Mouse (Mus musculus): ENCODE results near the gene Gm45213. TPM values are rescaled to one million over a fixed set of nuclear protein-coding genes. Genes with fewer than 3 reads are reported as not detected.
A peak's percentile ranks its signal among the peaks of the same experiment; 100 is the strongest.

Gm45213 gene
- total and polyA plus RNA-seq, 2 experiments from 2014 or later = not detected

DNA sequence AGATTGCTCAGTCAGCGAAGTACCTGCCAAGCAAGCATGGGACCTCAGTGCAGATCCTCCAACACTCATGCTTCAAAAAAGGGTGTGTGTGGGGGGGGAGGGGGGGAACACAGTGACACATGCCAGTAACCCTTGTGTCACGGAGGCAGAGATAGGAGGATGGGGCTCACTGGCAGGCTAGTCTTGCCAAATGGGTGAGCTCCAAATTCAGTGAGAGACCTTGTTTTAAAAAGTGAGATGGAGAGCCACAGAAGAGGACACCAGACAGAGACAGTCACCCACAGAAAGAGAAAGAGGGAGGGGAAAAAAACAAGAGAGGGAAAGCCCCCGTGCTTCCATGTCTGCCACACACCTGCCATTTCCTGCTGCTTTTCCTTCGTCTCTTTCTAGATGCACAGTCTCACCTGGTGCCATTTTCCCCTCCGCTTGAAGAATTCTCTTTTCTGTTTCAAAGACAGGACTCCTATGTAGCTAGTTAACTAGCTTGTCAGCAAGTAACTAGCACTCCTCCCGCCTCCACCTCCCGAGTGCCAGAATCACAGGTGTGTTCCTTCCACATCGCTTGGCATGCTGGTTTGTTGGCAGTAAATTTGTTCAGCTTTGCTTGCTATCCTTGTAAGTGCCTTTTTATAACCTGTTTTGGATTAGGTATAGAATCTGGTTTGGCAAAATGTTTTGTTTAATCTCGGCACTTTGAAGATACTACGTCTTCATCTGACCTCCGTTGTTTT is 35.1 kb upstream of the Gm45213 start:
- Histone ChIP-seq H3K4me2 (ENCODE audit: low read depth, low read length) (no peak overlapping the region; the same call in 1 of the 2 replicates), H3K27me3 (ENCODE audit: insufficient read depth, low read length) (no peaks in the 10 kb centered on the region), H3K4me3 (ENCODE audit: low read length) (no peak overlapping the region), H3K9ac (replicated peaks; ENCODE audit: low read length) (no peak overlapping the region), H3K9me3 (ENCODE audit: low read length) (no peaks in the 10 kb centered on the region), H3K36me3 (ENCODE audit: insufficient read depth, low read length) (no peaks in the 10 kb centered on the region), H3K4me1 (ENCODE audit: insufficient read depth, low read length) (no peaks in the 10 kb centered on the region), H3K27ac (no peak overlapping the region)
- ATAC-seq (no peak), DNase-seq (ENCODE audit: low spot score) (peak; percentile 29)
- TF ChIP-seq CTCF (IDR thresholded peaks at IDR 0.05; ENCODE audit: low read depth) = no peak
- WGBS = 67% methylated on average over 11 of the region's 11 CpGs

DNA sequence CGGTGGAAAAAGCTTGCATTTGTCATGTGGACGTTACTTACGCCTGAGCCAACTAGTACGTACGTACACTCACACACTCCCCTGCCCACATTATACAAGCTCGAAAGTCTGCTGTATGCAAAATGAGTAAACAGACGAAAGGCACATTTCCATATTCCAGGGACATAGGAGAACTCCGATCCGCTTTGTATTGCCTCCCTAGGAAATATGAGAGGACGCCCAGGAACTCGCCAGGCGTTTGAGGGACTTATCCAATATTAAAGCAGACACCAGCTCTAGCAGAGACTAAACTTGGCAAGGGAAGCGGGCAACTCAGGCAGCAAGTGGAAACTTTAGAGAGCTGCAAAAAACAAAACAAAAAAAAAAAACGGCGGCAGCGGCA is 34.5 kb upstream of the Gm45213 start:
- H3K4me1 ChIP-seq (ENCODE audit: insufficient read depth, low read length) = no peaks in the 10 kb centered on the region
- TF ChIP-seq CTCF (IDR thresholded peaks at IDR 0.05; ENCODE audit: low read depth) = no peak

DNA sequence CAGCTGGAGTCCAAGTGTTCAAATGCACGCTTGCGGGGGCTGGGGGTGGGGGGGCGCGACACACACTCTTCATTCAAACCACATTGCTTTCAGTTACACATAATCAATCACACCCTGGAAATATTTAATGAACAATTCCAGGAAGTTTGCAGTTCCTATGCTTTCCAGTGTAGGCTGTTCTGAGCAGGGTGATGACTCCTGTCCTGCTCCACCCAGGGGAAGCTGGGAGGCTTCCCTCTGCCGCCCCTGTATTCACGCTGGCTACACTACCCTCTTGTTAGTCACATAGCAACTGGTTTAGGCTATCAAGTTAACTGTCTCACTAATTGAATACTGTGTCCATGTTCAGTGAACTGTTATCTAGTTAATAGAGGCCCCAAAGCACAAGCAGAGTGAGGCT is 32.9 kb upstream of the Gm45213 start:
- no peak for TF ChIP-seq CTCF (IDR thresholded peaks at IDR 0.05; ENCODE audit: low read depth)
- Histone ChIP-seq H3K9me3 (ENCODE audit: low read length) (no peaks in the 10 kb centered on the region), H3K27me3 (ENCODE audit: insufficient read depth, low read length) (no peaks in the 10 kb centered on the region), H3K27ac (no peak overlapping the region), H3K4me2 (ENCODE audit: low read depth, low read length) (no peak overlapping the region), H3K4me1 (ENCODE audit: insufficient read depth, low read length) (no peaks in the 10 kb centered on the region), H3K36me3 (ENCODE audit: insufficient read depth, low read length) (no peaks in the 10 kb centered on the region), H3K4me3 (ENCODE audit: low read length) (no peak overlapping the region), H3K9ac (replicated peaks; ENCODE audit: low read length) (no peak overlapping the region)
- ATAC-seq (no peak), DNase-seq (ENCODE audit: low spot score) (no peak)
- WGBS = 79% methylated on average over 6 of the region's 6 CpGs

More for the DNA sequence above, 34.5 kb upstream of the Gm45213 start:
- no peaks in the 10 kb centered on the region for H3K27me3 ChIP-seq (ENCODE audit: insufficient read depth, low read length)
- ATAC-seq = no peak
- H3K4me3 ChIP-seq (ENCODE audit: low read length) = no peak overlapping the region
- H3K9me3 ChIP-seq (ENCODE audit: low read length) = no peaks in the 10 kb centered on the region
- WGBS = 58% methylated on average over 16 of the region's 16 CpGs
- H3K4me2 ChIP-seq (ENCODE audit: low read depth, low read length) = no peak overlapping the region; the same call in 1 of the 2 replicates
- no peaks in the 10 kb centered on the region for H3K36me3 ChIP-seq (ENCODE audit: insufficient read depth, low read length)
- peak; percentile 21 for DNase-seq (ENCODE audit: low spot score)
- no peak overlapping the region for H3K27ac ChIP-seq
- H3K9ac ChIP-seq (replicated peaks; ENCODE audit: low read length) = no peak overlapping the region

DNA sequence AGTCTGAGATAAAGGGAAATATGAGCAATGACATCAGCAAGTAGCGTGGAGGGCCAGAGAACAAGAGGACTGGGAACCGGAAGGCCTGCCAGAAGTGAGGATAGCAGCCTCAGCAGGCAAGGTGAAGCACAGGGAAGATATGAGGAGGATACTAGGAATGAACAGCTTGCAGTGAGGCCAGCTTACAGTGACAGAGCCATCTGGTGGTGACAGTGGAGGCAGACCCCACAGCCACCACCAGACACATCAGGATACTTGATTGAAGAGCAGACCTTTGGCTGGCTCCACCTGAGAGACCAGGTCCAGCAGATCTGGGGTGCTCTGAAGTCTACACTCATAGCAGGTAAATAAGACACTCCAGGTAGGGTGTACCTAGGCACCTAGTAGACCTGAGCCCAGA is 15.7 kb upstream of the Gm45213 start:
- Histone ChIP-seq H3K4me3 (ENCODE audit: low read length) (no peak overlapping the region), H3K9me3 (ENCODE audit: low read length) (no peaks in the 10 kb centered on the region), H3K27me3 (ENCODE audit: insufficient read depth, low read length) (no peaks in the 10 kb centered on the region), H3K27ac (no peak overlapping the region), H3K4me1 (ENCODE audit: insufficient read depth, low read length) (no peaks in the 10 kb centered on the region; the same call in 1 of the 2 replicates), H3K36me3 (ENCODE audit: insufficient read depth, low read length) (no peaks in the 10 kb centered on the region), H3K4me2 (ENCODE audit: low read depth, low read length) (no peak overlapping the region), H3K9ac (replicated peaks; ENCODE audit: low read length) (no peak overlapping the region)
- ATAC-seq = peak; percentile 64; the same call in 1 of the 2 replicates
- DNase-seq (ENCODE audit: low spot score) = peak; percentile 69
- peak; percentile 80 for TF ChIP-seq CTCF (IDR thresholded peaks at IDR 0.05; ENCODE audit: low read depth)
- 81% methylated on average over 2 of the region's 2 CpGs for WGBS

DNA sequence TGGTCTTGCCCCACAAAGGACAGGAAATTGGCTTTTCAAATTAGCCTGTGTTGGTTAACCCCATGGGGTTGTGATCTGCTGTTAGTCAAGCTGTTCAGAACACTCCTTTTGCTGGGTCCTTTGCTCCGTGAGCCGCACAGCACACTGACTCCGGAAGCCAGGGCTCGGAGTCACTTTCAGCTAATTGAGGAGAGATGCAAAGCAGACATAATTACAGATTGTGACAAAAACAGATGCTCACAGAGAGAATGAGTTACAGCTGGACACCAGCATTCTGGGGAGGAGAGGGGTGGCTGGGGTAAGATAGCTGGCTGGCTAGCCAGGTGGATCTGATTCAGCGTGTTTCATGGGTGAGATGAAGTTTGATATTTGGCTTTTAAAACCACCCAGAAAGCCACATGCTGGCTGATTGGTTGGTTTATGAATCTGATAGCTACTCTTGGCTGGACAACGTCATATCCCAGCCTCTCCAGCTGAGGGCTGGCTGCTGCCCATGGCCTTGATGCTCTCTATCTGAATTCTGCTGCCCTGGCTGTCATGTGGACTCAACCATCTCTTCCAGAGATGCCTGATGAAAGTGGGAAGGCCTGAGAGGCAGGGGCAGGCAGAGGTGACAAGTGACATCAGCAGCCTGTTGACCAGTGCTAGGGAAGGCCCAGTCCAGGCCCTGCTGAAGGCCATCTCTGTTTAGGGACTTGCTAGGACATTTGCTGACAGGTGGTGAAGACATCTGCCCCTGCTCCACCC is 14.5 kb upstream of the Gm45213 start:
- DNase-seq (ENCODE audit: low spot score) = no peak
- WGBS = 55% methylated on average over 6 of the region's 6 CpGs

DNA sequence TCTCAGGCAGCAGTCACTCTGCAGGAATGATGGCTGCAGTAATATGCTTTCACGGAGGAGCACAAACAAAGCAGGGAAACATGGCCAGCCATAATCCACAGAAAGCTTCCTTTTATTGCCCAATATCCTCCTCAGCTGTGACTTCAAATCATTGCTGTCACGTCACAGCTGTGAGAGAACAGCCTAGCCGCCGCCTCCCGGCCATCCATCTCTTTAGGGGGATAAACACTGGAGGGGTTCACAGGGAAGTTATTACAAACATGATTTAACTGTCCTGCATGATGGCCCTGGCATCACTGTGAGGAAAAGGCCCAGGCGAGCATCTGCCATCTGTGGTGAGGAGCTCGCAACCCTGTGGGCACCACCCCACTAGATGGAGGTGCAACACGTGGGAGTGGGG is 6.6 kb upstream of the Gm45213 start:
- WGBS = 63% methylated on average over 8 of the region's 8 CpGs
- no peaks in the 10 kb centered on the region for H3K9me3 ChIP-seq (ENCODE audit: low read length)
- no peak overlapping the region for H3K4me2 ChIP-seq (ENCODE audit: low read depth, low read length)
- no peaks in the 10 kb centered on the region for H3K27me3 ChIP-seq (ENCODE audit: insufficient read depth, low read length)
- ATAC-seq (no peak), DNase-seq (ENCODE audit: low spot score) (no peak)
- H3K4me1 ChIP-seq (ENCODE audit: insufficient read depth, low read length) = peaks cover 9% of the 10 kb centered on the region; the same call in 1 of the 2 replicates
- no peak overlapping the region for H3K27ac ChIP-seq
- H3K9ac ChIP-seq (replicated peaks; ENCODE audit: low read length) = no peak overlapping the region
- no peaks in the 10 kb centered on the region for H3K36me3 ChIP-seq (ENCODE audit: insufficient read depth, low read length)
- no peak overlapping the region for H3K4me3 ChIP-seq (ENCODE audit: low read length)
- TF ChIP-seq CTCF (IDR thresholded peaks at IDR 0.05; ENCODE audit: low read depth) = no peak

More for the DNA sequence above, 14.5 kb upstream of the Gm45213 start:
- H3K9me3 ChIP-seq (ENCODE audit: low read length) = no peaks in the 10 kb centered on the region
- H3K4me2 ChIP-seq (ENCODE audit: low read depth, low read length) = no peak overlapping the region
- H3K27ac ChIP-seq = no peak overlapping the region
- H3K27me3 ChIP-seq (ENCODE audit: insufficient read depth, low read length) = no peaks in the 10 kb centered on the region
- no peaks in the 10 kb centered on the region; the same call in 1 of the 2 replicates for H3K4me1 ChIP-seq (ENCODE audit: insufficient read depth, low read length)
- ATAC-seq = peak; percentile 41
- no peak overlapping the region for H3K4me3 ChIP-seq (ENCODE audit: low read length)
- H3K9ac ChIP-seq (replicated peaks; ENCODE audit: low read length) = no peak overlapping the region
- no peaks in the 10 kb centered on the region for H3K36me3 ChIP-seq (ENCODE audit: insufficient read depth, low read length)
- TF ChIP-seq CTCF (IDR thresholded peaks at IDR 0.05; ENCODE audit: low read depth) = no peak

All from hindbrain, postnatal 0 days (tissue).